Mouse (Mus musculus): ENCODE data around the gene Krt72. TPM values are rescaled to one million over a fixed set of nuclear protein-coding genes. Genes with fewer than 3 reads are reported as not detected.

The Krt72 gene
- polyA plus RNA-seq, 1 experiment: not detected

- Histone ChIP-seq H3K27me3 (ENCODE audit: control insufficient read depth, insufficient read depth, low read length) (no peaks in the 10 kb centered on the region), H3K4me3 (ENCODE audit: control insufficient read depth, low read depth, low read length) (no peak overlapping the region), H3K27ac (ENCODE audit: control insufficient read depth, insufficient read depth, low read depth, low read length) (no peak overlapping the region), H3K4me1 (ENCODE audit: control insufficient read depth, insufficient read depth, low read length) (no peaks in the 10 kb centered on the region), H3K36me3 (ENCODE audit: control insufficient read depth, insufficient read depth, low read length) (no peaks in the 10 kb centered on the region)
- TF ChIP-seq CTCF (IDR thresholded peaks at IDR 0.05; ENCODE audit: control insufficient read depth, insufficient read depth, insufficient replicate concordance, low read depth, low read length): no peak
- TF ChIP-seq POLR2A (IDR thresholded peaks at IDR 0.05; ENCODE audit: control insufficient read depth, low read depth, low read length): no peak
Observed at GRCm38 (mm10) chr15:101737786-101738185, 48.5 kb downstream of the Krt72 start.

GRCm38 (mm10) chr15:101730653-101731052 is 55.6 kb downstream of the Krt72 start:
- Histone ChIP-seq H3K4me1 (ENCODE audit: control insufficient read depth, insufficient read depth, low read length) (no peaks in the 10 kb centered on the region), H3K27ac (ENCODE audit: control insufficient read depth, insufficient read depth, low read depth, low read length) (no peak overlapping the region), H3K27me3 (ENCODE audit: control insufficient read depth, insufficient read depth, low read length) (no peaks in the 10 kb centered on the region), H3K4me3 (ENCODE audit: control insufficient read depth, low read depth, low read length) (no peak overlapping the region), H3K36me3 (ENCODE audit: control insufficient read depth, insufficient read depth, low read length) (no peaks in the 10 kb centered on the region)
- no peak for TF ChIP-seq POLR2A (IDR thresholded peaks at IDR 0.05; ENCODE audit: control insufficient read depth, low read depth, low read length)
- no peak for TF ChIP-seq CTCF (IDR thresholded peaks at IDR 0.05; ENCODE audit: control insufficient read depth, insufficient read depth, insufficient replicate concordance, low read depth, low read length)

Other genes with a start within 250 kb of the Krt72 start
- gene Krt82, start 235.8 kb downstream of the Krt72 start, polyA plus RNA-seq (2012; rRNA removed): not detected in 2 replicates
- not detected in 2 replicates for gene Krt90, start 223.5 kb downstream of the Krt72 start, polyA plus RNA-seq (2012; rRNA removed)
- 0.04 TPM in 1 of 2 replicates, not detected in the other for gene Krt75, start 212.6 kb downstream of the Krt72 start, polyA plus RNA-seq (2012; rRNA removed)
- gene Gm5414, start 158.3 kb downstream of the Krt72 start, polyA plus RNA-seq (2012; rRNA removed): not detected in 2 replicates
- not detected in 2 replicates for gene Gm5478, start 139.1 kb downstream of the Krt72 start, polyA plus RNA-seq (2012; rRNA removed)
- gene Krt6b, start 106.2 kb downstream of the Krt72 start, polyA plus RNA-seq (2012; rRNA removed): 0.04 and 0.05 TPM in 2 replicates
- 0.08 TPM in 1 of 2 replicates, not detected in the other for gene Krt6a, start 92.2 kb downstream of the Krt72 start, polyA plus RNA-seq (2012; rRNA removed)
- 0.12 and 1.3 TPM in 2 replicates for gene Krt5, start 73.6 kb downstream of the Krt72 start, polyA plus RNA-seq (2012; rRNA removed)
- not detected in 2 replicates for gene Krt71, start 43.4 kb downstream of the Krt72 start, polyA plus RNA-seq (2012; rRNA removed)
- gene Krt73, start 15.9 kb upstream of the Krt72 start, polyA plus RNA-seq (2012; rRNA removed): 1.4 and 1.6 TPM in 2 replicates
- gene Krt2, start 31.7 kb upstream of the Krt72 start, polyA plus RNA-seq (2012; rRNA removed): not detected in 2 replicates
- gene Krt1, start 64.3 kb upstream of the Krt72 start, polyA plus RNA-seq (2012; rRNA removed): 0.13 TPM in 1 of 2 replicates, not detected in the other
- 0.57 and 0.88 TPM in 2 replicates for gene Krt77, start 83.2 kb upstream of the Krt72 start, polyA plus RNA-seq (2012; rRNA removed)
- gene Krt76, start 106.5 kb upstream of the Krt72 start, polyA plus RNA-seq (2012; rRNA removed): 0.18 and 0.20 TPM in 2 replicates
- 0.20 TPM in 1 of 2 replicates, not detected in the other for gene Krt4, start 138.3 kb upstream of the Krt72 start, polyA plus RNA-seq (2012; rRNA removed)
- gene Krt79, start 153.9 kb upstream of the Krt72 start, polyA plus RNA-seq (2012; rRNA removed): 0.40 and 0.61 TPM in 2 replicates
- 0.48 and 0.63 TPM in 2 replicates for gene Krt78, start 167.8 kb upstream of the Krt72 start, polyA plus RNA-seq (2012; rRNA removed)
- 9.3 and 16.7 TPM in 2 replicates for gene Krt8, start 218.0 kb upstream of the Krt72 start, polyA plus RNA-seq (2012; rRNA removed)
- 0.52 and 5.1 TPM in 2 replicates for gene Krt18, start 241.7 kb upstream of the Krt72 start, polyA plus RNA-seq (2012; rRNA removed)